Mouse (Mus musculus) neural tube, embryonic 15.5 days (tissue): ENCODE data around the gene Fas. TPM values are rescaled to one million over a fixed set of nuclear protein-coding genes. Genes with fewer than 3 reads are reported as not detected.

ENCODE experiments used
- ATAC-seq: fragments of 200-750 bp; cut with Nextera tagmentation; 2 replicates; pipeline ENCODE4 v1.8.0; 2017; ENCODE audit warnings: mild to moderate bottlenecking, moderate TSS enrichment, moderate library complexity; ENCODE audit not compliant: low FRiP score
- H3K27ac ChIP-seq: fragments of 300-500 bp; sonication (generic); replicated peaks from 2 replicates; pipeline ENCODE4 v1.5.1; 2015; ENCODE audit warnings: mild to moderate bottlenecking, inconsistent platforms
- H3K27me3 ChIP-seq: fragments of 300-500 bp; sonication (generic); replicated peaks from 2 replicates; pipeline ENCODE4 v1.6.1; 2015; ENCODE audit warnings: inconsistent platforms
- H3K36me3 ChIP-seq: fragments of 300-500 bp; sonication (generic); 2 replicates; pipeline ENCODE4 v1.6.1; 2015; ENCODE audit warnings: inconsistent platforms
- H3K4me1 ChIP-seq: fragments of 300-500 bp; sonication (generic); 2 replicates; pipeline ENCODE4 v1.6.1; 2015; ENCODE audit warnings: inconsistent platforms
- H3K4me2 ChIP-seq: fragments of 300-500 bp; sonication (generic); 2 replicates; pipeline ENCODE4 v1.6.1; 2015; ENCODE audit warnings: inconsistent platforms, mild to moderate bottlenecking, moderate library complexity
- H3K4me3 ChIP-seq: fragments of 300-500 bp; sonication (generic); replicated peaks from 2 replicates; pipeline ENCODE4 v1.5.1; 2015; ENCODE audit warnings: mild to moderate bottlenecking, inconsistent platforms
- H3K9ac ChIP-seq: fragments of 300-500 bp; sonication (generic); replicated peaks from 2 replicates; pipeline ENCODE4 v1.6.1; 2015; ENCODE audit warnings: mild to moderate bottlenecking, inconsistent platforms
- H3K9me3 ChIP-seq: fragments of 300-500 bp; sonication (generic); replicated peaks from 2 replicates; pipeline ENCODE4 v1.6.1; 2016; ENCODE audit warnings: inconsistent platforms
- WGBS: fragments of 180-500 bp; shearing (Covaris S2); methylation state at CpG from one replicate; pipeline ENCODE4 v1.1.7; 2015; ENCODE audit warnings: mixed read lengths; 5-methylcytosine and 5-hydroxymethylcytosine counted together
- polyA plus RNA-seq: library from polyadenylated mRNA; unstranded; fragments of >200 nt; fragmentation: Nextera tagmentation; extraction: Ambion mirVana; gene quantifications from 2 replicates; pipeline ENCODE4 v1.2.1, GENCODE M21; 2015

The Fas gene
- polyA plus RNA-seq, 1 experiment from 2014 or later = 1.4 TPM

DNA sequence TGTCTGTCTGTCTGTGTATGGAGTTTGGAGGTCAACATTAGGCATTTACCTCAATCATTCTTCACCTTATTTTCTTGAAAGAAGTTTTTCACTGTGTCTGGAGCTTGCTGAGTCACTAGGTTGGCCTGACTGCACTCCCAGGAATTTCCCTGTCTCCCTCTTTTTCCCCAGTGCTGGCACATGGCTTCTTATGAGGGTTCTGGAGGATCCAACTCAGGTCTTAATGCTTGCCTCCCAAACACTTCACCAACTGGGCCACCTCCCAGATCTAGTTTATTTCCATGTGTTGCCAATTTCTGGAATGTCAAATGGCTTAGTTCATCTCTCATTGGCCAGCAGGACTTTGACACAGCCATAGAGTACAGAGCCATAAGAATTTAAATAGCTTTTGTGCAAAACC lies 14.5 kb downstream of the Fas start:
- ATAC-seq = no peak
- Histone ChIP-seq H3K4me2 (no peak overlapping the region), H3K27ac (no peak overlapping the region), H3K9me3 (no peaks in the 10 kb centered on the region), H3K36me3 (no peaks in the 10 kb centered on the region), H3K4me3 (no peak overlapping the region), H3K4me1 (no peaks in the 10 kb centered on the region), H3K27me3 (no peaks in the 10 kb centered on the region), H3K9ac (no peak overlapping the region)

DNA sequence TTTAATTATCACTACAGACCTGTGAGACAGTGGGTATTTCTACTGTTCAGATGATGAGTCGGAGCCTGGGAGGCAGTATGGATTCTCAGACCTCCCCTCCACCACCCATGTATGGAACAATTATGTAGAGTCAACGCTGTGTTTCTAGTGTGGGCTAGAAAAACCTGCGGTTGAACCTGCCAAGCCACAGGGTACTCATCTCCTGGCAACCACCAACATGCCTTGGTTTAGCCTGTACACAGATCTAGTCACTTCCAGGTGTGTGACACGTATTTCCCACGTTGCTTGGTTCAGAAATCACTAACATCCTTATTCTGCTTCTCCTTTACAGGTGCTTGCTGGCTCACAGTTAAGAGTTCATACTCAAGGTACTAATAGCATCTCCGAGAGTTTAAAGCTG lies 16.3 kb downstream of the Fas start:
- H3K4me3 ChIP-seq = no peak overlapping the region
- WGBS = 88% methylated on average over 6 of the region's 6 CpGs
- no peak overlapping the region for H3K9ac ChIP-seq
- no peak overlapping the region for H3K27ac ChIP-seq
- no peaks in the 10 kb centered on the region for H3K27me3 ChIP-seq
- no peaks in the 10 kb centered on the region for H3K36me3 ChIP-seq
- no peak overlapping the region for H3K4me2 ChIP-seq
- no peaks in the 10 kb centered on the region for H3K9me3 ChIP-seq
- no peaks in the 10 kb centered on the region for H3K4me1 ChIP-seq
- no peak for ATAC-seq

DNA sequence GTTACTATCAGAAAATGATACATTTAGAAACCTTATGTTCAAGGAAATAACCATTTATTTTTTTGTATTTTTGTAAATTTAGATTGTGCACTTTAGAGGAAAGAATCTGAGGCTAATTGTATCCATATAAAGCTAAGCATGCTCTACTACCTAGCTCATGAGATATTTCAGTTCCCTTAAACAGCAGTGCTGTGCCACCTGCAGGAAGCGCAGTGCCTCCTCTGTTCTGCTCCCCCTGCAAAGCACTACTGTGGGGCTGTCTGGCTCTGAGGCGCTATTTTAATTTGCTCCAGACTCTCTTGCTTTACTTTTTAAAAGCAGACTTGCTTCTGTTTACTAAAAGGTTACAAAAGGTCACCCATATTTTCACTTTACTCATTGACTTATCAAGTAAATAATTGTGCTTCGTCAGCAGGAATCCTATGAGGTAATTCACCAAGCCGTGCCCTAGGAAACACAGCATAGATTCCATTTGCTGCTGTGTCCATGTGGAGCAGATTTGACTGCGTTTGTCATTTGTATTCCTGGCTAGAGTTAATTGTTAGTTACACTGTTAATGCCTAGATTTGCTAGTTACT lies 21.8 kb downstream of the Fas start:
- no peak overlapping the region for H3K9ac ChIP-seq
- no peaks in the 10 kb centered on the region for H3K4me1 ChIP-seq
- WGBS = 53% methylated on average over 5 of the region's 5 CpGs
- ATAC-seq = no peak
- H3K27ac ChIP-seq = no peak overlapping the region
- no peak overlapping the region for H3K4me3 ChIP-seq
- H3K27me3 ChIP-seq = no peaks in the 10 kb centered on the region
- no peaks in the 10 kb centered on the region for H3K36me3 ChIP-seq
- H3K4me2 ChIP-seq = no peak overlapping the region
- H3K9me3 ChIP-seq = no peaks in the 10 kb centered on the region

DNA sequence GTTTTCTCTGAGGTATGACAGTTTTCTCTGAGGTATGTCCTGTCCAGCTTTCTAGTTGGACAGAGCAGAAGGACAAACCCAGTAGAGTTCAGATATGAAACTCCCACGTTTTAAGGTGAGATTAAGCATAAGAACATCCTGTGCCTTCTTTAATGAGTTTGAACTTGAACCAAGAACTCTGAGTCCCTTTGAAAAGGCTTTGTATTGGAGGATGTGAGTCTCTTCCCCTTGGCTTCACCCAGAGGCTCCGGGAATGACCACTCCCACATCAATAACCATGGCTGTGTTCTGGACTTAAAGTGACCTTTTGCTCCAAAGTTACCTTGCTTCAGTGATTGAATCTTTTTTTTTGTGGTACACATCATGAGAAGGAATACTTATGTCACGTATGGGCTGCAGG lies 37.6 kb downstream of the Fas start:
- 62% methylated on average over 3 of the region's 3 CpGs for WGBS
- Histone ChIP-seq H3K36me3 (no peaks in the 10 kb centered on the region), H3K9ac (no peak overlapping the region), H3K27ac (no peak overlapping the region), H3K4me3 (no peak overlapping the region), H3K4me1 (no peaks in the 10 kb centered on the region), H3K4me2 (no peak overlapping the region), H3K9me3 (no peaks in the 10 kb centered on the region), H3K27me3 (no peaks in the 10 kb centered on the region)
- ATAC-seq = no peak

DNA sequence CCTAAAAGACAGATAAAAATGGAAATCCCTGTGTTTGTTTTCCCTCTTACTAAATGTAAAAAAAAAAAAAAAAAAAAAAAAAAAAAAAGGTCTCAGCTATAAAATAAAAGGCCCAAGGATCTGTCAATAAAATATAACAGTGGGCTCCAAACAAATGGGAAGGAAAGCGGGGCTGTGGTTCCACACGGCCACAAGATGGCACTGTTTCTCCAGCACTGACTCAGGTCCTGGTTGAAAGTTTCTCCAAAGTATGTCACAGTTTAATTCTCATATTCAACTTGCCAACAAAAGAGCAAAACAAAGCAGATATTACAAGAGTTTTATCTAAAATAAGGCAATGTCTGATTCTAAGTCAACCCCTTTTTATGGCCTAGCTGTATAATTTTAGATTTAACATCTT lies 43.8 kb downstream of the Fas start:
- Histone ChIP-seq H3K9ac (no peak overlapping the region), H3K9me3 (no peaks in the 10 kb centered on the region)

DNA sequence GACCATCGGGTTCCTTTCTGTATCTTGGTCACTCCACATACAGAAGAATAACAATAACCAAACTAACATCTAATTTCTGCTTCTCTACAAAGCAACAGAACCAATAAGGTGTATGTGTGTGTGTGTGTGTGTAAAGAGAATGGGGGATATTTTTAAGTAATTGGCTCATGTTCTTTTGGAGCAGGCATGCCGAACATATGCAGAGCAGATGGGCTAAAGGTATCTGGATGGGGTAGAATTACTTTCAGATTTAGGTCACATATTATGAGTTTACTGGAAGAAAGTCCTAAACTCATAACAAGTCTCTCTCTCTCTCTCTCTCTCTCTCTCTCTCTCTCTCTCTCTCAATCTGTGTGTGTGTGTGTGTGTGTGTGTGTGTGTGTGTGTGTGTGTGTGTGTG lies 54.2 kb downstream of the Fas start:
- Histone ChIP-seq H3K36me3 (no peaks in the 10 kb centered on the region), H3K9ac (no peak overlapping the region), H3K4me3 (no peak overlapping the region), H3K27me3 (no peaks in the 10 kb centered on the region), H3K9me3 (no peaks in the 10 kb centered on the region), H3K27ac (no peak overlapping the region), H3K4me2 (no peak overlapping the region), H3K4me1 (no peaks in the 10 kb centered on the region)
- no peak for ATAC-seq
- WGBS = 85% methylated on average over 2 of the region's 2 CpGs

More for the DNA sequence above, 43.8 kb downstream of the Fas start:
- no peaks in the 10 kb centered on the region for H3K4me1 ChIP-seq
- 4% methylated on average over 2 of the region's 2 CpGs for WGBS
- no peaks in the 10 kb centered on the region for H3K27me3 ChIP-seq
- H3K4me2 ChIP-seq = no peak overlapping the region
- ATAC-seq = peak; percentile 78; the same call in 1 of the 2 replicates
- no peaks in the 10 kb centered on the region for H3K36me3 ChIP-seq
- H3K4me3 ChIP-seq = no peak overlapping the region
- no peak overlapping the region for H3K27ac ChIP-seq

DNA sequence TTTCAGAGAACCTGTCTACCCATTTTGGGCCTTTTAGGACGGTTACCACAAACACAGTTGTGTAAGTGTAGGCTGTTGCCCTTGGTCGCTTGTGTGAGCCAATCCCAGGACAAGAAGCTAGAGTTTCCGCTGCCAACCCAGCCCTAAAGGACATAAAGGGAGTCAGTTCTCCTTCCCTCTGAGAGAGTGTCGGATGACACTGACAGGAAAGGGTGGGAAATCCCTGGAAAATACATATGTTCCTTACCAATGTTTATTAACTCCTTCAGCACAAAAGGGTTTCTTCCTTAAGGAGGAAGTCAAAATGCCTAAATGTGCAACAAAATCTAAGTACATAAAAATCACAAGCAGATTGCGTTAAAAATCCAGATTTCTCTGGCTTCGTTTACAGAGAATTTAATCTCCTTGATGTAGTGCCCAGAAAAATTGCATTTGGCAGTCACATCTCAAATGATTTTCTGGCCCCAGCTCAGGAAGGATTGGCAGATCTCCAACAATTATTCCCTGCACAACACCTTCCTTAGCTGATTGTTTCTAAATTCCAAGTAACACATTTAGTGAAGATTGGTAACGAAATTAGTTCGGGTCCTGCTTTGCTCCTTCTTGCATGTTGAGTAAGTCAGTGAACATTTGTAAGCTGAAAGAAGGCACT lies 55.3 kb downstream of the Fas start:
- H3K4me1 ChIP-seq = no peaks in the 10 kb centered on the region
- no peak overlapping the region for H3K4me2 ChIP-seq
- no peak overlapping the region for H3K9ac ChIP-seq
- H3K27me3 ChIP-seq = no peaks in the 10 kb centered on the region
- H3K36me3 ChIP-seq = no peaks in the 10 kb centered on the region
- ATAC-seq = no peak
- H3K4me3 ChIP-seq = no peak overlapping the region
- no peaks in the 10 kb centered on the region for H3K9me3 ChIP-seq
- WGBS = 51% methylated on average over 8 of the region's 8 CpGs
- no peak overlapping the region for H3K27ac ChIP-seq

DNA sequence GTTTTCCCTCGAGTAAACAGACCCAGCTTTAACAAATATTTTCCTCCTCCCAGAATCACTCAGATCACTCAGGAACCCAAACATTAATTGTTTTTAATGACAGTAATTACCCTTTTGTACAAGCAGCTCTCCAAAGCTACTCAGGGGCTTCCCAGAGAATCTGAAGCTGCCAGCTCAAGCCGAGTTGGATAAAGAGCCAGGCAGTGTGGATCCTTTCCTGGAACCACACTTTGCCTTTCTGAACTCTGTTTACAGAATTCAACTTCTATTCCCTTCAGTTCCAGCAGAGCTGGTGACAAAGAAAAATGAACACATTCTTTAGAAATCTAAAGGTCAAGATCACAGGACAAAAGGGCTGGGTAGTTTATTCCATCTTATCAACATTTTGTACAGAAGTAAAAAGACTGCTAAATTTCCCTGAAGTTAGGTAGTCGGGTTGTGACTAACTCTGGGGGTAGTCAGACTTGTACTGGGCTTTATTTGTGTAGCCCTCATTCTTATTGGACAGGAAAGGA lies 62.9 kb downstream of the Fas start:
- no peak for ATAC-seq
- Histone ChIP-seq H3K36me3 (no peaks in the 10 kb centered on the region), H3K9me3 (no peaks in the 10 kb centered on the region), H3K27ac (no peak overlapping the region), H3K4me2 (no peak overlapping the region), H3K27me3 (no peaks in the 10 kb centered on the region), H3K4me3 (no peak overlapping the region), H3K4me1 (no peaks in the 10 kb centered on the region), H3K9ac (no peak overlapping the region)
- WGBS = 32% methylated on average over 3 of the region's 3 CpGs

DNA sequence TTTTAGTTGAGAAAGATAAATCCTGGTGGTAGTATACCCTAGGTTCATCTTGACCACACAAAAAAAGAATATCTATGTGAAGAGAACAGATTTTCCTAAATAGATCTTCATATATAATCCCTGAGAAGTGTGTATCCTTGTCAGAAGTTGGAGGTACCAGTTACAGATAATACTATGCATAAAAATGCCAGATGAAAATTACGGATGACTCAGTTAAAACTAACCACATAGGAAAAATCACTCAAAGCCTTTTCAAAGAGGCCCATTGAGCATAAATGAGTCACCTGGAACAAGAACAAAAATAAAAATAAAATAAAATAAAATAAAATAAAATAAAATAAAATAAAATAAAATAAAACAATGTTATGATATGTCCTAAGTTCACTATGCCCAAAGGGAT lies 72.2 kb downstream of the Fas start:
- Histone ChIP-seq H3K27me3 (no peaks in the 10 kb centered on the region), H3K4me3 (no peak overlapping the region), H3K4me2 (no peak overlapping the region), H3K4me1 (no peaks in the 10 kb centered on the region), H3K9me3 (no peaks in the 10 kb centered on the region), H3K9ac (no peak overlapping the region), H3K36me3 (no peaks in the 10 kb centered on the region), H3K27ac (no peak overlapping the region)
- no peak for ATAC-seq
- 93% methylated on average over 1 of the region's 1 CpGs for WGBS

DNA sequence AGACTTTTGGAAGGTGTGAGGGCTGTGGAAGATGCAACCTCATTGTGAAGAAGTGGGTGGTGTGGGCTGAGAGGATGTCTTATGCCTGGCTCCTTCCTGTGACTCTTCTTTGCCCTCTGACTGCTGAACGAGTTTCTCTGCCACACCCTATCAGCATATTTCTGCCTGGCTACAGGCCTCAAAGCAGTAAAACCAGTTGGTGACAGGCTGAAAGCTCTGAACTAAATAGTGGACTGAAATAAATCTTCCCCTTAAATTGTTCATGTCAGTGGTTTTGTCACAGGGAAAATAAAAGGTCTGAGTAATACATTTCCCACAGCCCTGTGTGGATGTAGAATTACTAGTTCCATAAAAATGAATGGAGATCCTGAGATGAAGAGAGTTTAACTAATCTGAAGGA lies 79.1 kb downstream of the Fas start:
- Histone ChIP-seq H3K9me3 (no peaks in the 10 kb centered on the region), H3K4me1 (no peaks in the 10 kb centered on the region), H3K4me2 (no peak overlapping the region), H3K27me3 (no peaks in the 10 kb centered on the region), H3K27ac (no peak overlapping the region), H3K36me3 (no peaks in the 10 kb centered on the region), H3K9ac (no peak overlapping the region), H3K4me3 (no peak overlapping the region)
- WGBS = 8% methylated on average over 1 of the region's 1 CpGs
- no peak for ATAC-seq

DNA sequence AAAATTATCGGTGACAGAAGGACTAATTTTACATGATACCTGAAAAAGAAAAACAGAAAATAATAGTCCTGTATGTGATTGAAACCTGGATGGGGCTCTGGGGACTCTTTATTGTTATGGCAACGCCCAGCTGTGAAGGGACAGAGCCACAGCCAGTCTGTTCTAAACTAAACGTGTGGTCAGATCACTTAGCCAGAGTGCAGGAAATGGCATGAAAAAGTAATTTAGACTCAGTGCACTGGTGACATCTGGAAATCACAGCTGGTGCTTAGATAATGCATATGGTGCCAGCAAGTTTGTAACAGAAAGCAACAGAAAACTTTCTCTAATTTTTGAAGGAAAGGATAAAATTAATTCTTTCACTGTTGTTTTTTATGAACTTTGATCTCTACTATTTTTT lies 79.9 kb downstream of the Fas start:
- Histone ChIP-seq H3K36me3 (no peaks in the 10 kb centered on the region), H3K4me1 (no peaks in the 10 kb centered on the region), H3K27me3 (no peaks in the 10 kb centered on the region), H3K27ac (no peak overlapping the region), H3K4me2 (no peak overlapping the region), H3K4me3 (no peak overlapping the region), H3K9ac (no peak overlapping the region), H3K9me3 (no peaks in the 10 kb centered on the region)
- ATAC-seq = no peak
- WGBS = 34% methylated on average over 3 of the region's 3 CpGs
